Mouse (Mus musculus) brain, embryonic 14.5 days (tissue): Measurements from ENCODE around the gene Rufy3.

Experiments
- CTCF ChIP-seq: fragments of 200-500 bp; IDR thresholded peaks from 2 replicates; pipeline ENCODE4 v1.5.1; 2012; ENCODE audit warnings: inconsistent platforms, mild to moderate bottlenecking, moderate library complexity, borderline replicate concordance; ENCODE audit not compliant: insufficient read depth, insufficient read length; ENCODE audit errors: extremely low read depth
- POLR2A ChIP-seq: fragments of 200-500 bp; IDR thresholded peaks from 2 replicates; pipeline ENCODE4 v1.6.1; 2012; ENCODE audit warnings: mild to moderate bottlenecking, inconsistent platforms, borderline replicate concordance; ENCODE audit not compliant: poor library complexity, insufficient read depth, insufficient read length, severe bottlenecking; ENCODE audit errors: extremely low read depth

DNA sequence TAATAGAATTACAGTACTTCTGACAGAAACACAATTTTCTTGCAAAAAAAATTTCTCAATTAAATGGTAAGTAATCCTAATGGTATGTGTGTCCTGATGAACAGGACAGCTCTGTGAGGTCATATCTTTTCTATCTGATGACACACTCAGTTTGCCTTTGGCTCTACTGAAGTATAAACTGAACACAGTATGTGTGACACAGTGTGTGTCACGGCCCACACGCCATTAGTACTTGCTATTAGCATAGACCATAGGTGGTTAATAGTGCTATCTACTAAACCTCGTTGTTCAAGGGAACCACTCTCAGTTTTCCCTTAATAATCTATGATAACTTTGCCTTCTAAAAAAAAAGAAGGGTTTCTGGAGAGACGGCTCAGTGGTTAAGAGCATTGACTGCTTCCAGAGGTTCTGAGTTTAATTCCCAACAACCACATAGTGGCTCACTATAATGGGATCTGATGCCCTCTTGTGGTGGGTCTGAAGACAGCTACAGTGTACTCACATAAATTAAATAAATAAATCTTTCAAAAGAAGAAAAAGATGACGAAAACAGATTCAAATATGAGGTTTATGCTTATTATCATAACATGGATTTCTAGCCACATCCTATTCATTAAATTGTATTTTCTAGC lies 22.1 kb upstream of the Rufy3 start:
- TF ChIP-seq POLR2A (no peak), CTCF (peak; percentile 38; the same call in 1 of the 2 replicates)
